Mouse (Mus musculus) ES-E14 (cell line): ENCODE measurements around the gene Rbfox3. TPM values are rescaled to one million over a fixed set of nuclear protein-coding genes. Genes with fewer than 3 reads are reported as not detected.

Experiments used
- DNase-seq: peaks from one replicate; pipeline ENCODE4 v3.0.0-alpha.2; 2013; ENCODE audit warnings: low read depth, low spot score
- H3K27ac ChIP-seq: 2 replicates; pipeline ENCODE4 v1.5.1; 2012; ENCODE audit warnings: low read depth, mild to moderate bottlenecking, low read length, moderate library complexity, mixed read lengths; ENCODE audit not compliant: poor library complexity, insufficient read depth, severe bottlenecking
- H3K36me3 ChIP-seq: 2 replicates; pipeline ENCODE4 v1.6.1; 2012; ENCODE audit warnings: mild to moderate bottlenecking, low read length, moderate library complexity, mixed read lengths; ENCODE audit not compliant: control insufficient read depth, poor library complexity, insufficient read depth, severe bottlenecking
- H3K4me1 ChIP-seq, 2 experiments: fragments of 150-350 bp in 1 of 2; sonication (generic) in 1 of 2; 2 replicates each; pipeline ENCODE4 v1.6.1; 2012; ENCODE audit warnings: low read length in 2 of 2, mild to moderate bottlenecking in 1 of 2, mixed read lengths in 1 of 2; ENCODE audit not compliant: control insufficient read depth in 2 of 2, insufficient read depth in 2 of 2, poor library complexity in 1 of 2
- H3K4me3 ChIP-seq, 2 experiments: fragments of 150-350 bp in 1 of 2; sonication (generic) in 1 of 2; 2 replicates each; pipeline ENCODE4 v1.5.1; 2012; ENCODE audit warnings: low read length in 2 of 2, low read depth in 1 of 2, mild to moderate bottlenecking in 1 of 2, mixed read lengths in 1 of 2; ENCODE audit not compliant: insufficient read depth in 1 of 2, poor library complexity in 1 of 2, severe bottlenecking in 1 of 2
- H3K9ac ChIP-seq: 2 replicates; pipeline ENCODE4 v1.6.1; 2012; ENCODE audit warnings: low read depth, mild to moderate bottlenecking, low read length, mixed read lengths; ENCODE audit not compliant: poor library complexity, insufficient read depth, severe bottlenecking
- H3K9me3 ChIP-seq: fragments of 150-350 bp; sonication (generic); 2 replicates; pipeline ENCODE4 v1.6.1; 2012; ENCODE audit warnings: low read depth, mild to moderate bottlenecking, low read length; ENCODE audit not compliant: control insufficient read depth, insufficient read depth
- CHD2 ChIP-seq: IDR thresholded peaks from 2 replicates; pipeline ENCODE4 v1.6.1; 2014; ENCODE audit warnings: mild to moderate bottlenecking, low read depth, low read length, inconsistent platforms
- HCFC1 ChIP-seq: IDR thresholded peaks from 2 replicates; pipeline ENCODE4 v1.6.1; 2012; ENCODE audit warnings: low read length, inconsistent platforms, borderline replicate concordance; ENCODE audit not compliant: insufficient read depth
- MAFK ChIP-seq: IDR thresholded peaks from 2 replicates; pipeline ENCODE4 v1.6.1; 2014; ENCODE audit warnings: mild to moderate bottlenecking, low read depth, low read length, inconsistent platforms; ENCODE audit not compliant: insufficient read depth
- ZC3H11A ChIP-seq: IDR thresholded peaks from 2 replicates; pipeline ENCODE4 v1.6.1; 2012; ENCODE audit warnings: low read depth, mild to moderate bottlenecking, inconsistent platforms, low read length, borderline replicate concordance
- ZNF384 ChIP-seq: IDR thresholded peaks from 2 replicates; pipeline ENCODE4 v1.6.1; 2012; ENCODE audit warnings: low read depth, low read length, inconsistent platforms
- in situ Hi-C, 2 experiments: fragments of 600-800 bp; cut with MboI; formaldehyde crosslinking; loops; one replicate each; pipeline ENCODE4 v1.15.1; 2025; ENCODE audit warnings: low sequenced_read_pairs in 2 of 2, inconsistent platforms in 1 of 2; ENCODE audit not compliant: unreplicated experiment in 2 of 2
- total RNA-seq: library from RNA; depleted of rRNA; stranded (reverse); fragments of 300-350 nt; gene quantifications from 2 replicates; pipeline ENCODE4 v1.2.3, GENCODE M21; 2012

Rbfox3 gene
- total RNA-seq, 1 experiment, result 0.45 TPM

DNA sequence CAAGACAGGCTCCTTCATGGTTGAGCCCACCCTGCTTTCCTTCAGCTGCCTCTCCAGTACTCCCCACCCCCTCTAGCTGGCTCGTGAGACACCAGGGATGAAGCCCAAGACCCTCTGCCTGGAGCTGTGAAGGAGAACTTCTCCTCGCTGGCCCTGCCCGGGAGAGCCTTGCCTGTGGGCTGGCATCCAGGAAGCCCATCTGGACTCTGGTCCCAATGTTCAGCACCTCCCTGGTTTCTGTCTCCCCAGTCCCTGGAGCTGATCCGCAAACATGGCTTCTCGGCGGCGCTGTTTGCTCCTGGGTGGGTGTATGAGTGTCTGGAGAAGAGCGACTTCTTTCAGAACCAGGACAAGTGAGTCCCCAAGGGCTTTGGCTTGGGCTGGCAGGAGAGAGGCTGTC, 427.2 kb downstream of the Rbfox3 start:
- H3K4me1 ChIP-seq, result no peaks in the 10 kb centered on the region
- H3K9ac ChIP-seq, result no peak overlapping the region

DNA sequence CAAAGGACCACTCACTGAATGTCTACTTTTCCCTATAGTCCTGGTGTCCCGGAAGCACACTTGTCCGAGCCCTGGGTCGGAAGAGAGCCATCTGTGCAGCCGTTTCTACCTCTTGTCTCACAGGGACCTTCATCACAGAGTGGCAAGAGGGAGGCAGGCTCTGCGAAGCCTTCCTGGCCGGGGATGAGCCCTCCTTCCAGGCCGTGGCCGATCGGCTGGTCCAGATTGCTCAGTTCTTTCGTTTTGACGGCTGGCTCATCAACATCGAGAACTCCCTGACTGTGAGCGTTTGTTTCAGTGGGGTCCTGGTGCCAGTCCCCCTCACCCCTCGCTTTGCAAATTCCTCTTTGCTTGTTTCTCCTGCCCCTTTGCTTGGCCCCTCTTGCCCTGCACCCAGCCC, 429.6 kb downstream of the Rbfox3 start:
- Histone ChIP-seq H3K4me3 (no peak overlapping the region), H3K27ac (no peak overlapping the region), H3K9ac (no peak overlapping the region), H3K4me1 (no peaks in the 10 kb centered on the region), H3K9me3 (no peaks in the 10 kb centered on the region), H3K36me3 (peaks cover 33% of the 10 kb centered on the region)
- in situ Hi-C loops, result no loop called here
- no peak for DNase-seq
- TF ChIP-seq CHD2 (no peak), MAFK (no peak), HCFC1 (no peak), ZNF384 (no peak), ZC3H11A (no peak)

More for the DNA sequence above, 427.2 kb downstream of the Rbfox3 start:
- in situ Hi-C loops, result no loop called here
- TF ChIP-seq ZNF384 (no peak), HCFC1 (no peak), ZC3H11A (no peak), MAFK (no peak), CHD2 (no peak)
- no peak for DNase-seq
- no peak overlapping the region for H3K27ac ChIP-seq
- no peak overlapping the region for H3K4me3 ChIP-seq
- H3K9me3 ChIP-seq, result no peaks in the 10 kb centered on the region
- peaks cover 30% of the 10 kb centered on the region for H3K36me3 ChIP-seq

GRCm38 (mm10) chr11:118481231-118481630, 430.2 kb downstream of the Rbfox3 start:
- peaks cover 33% of the 10 kb centered on the region for H3K36me3 ChIP-seq
- DNase-seq, result no peak
- H3K4me1 ChIP-seq, result 0 out of 4 replicates have a peak, but pooled peaks cover 0 to 3% of the 10 kb centered on the region in 2 experiments
- H3K27ac ChIP-seq, result no peak overlapping the region
- H3K9ac ChIP-seq, result no peak overlapping the region
- in situ Hi-C loops, result no loop called here
- no peak overlapping the region for H3K4me3 ChIP-seq
- TF ChIP-seq ZNF384, result no peak
- no peak for TF ChIP-seq HCFC1
- TF ChIP-seq ZC3H11A, result no peak
- no peak for TF ChIP-seq CHD2
- no peak for TF ChIP-seq MAFK
- no peaks in the 10 kb centered on the region for H3K9me3 ChIP-seq

GRCm38 (mm10) chr11:118479776-118480175, 431.6 kb downstream of the Rbfox3 start:
- peaks cover 24% of the 10 kb centered on the region for H3K36me3 ChIP-seq
- no peak overlapping the region for H3K4me3 ChIP-seq
- TF ChIP-seq MAFK (no peak), ZNF384 (no peak), ZC3H11A (no peak), CHD2 (no peak), HCFC1 (no peak)
- no peak for DNase-seq
- in situ Hi-C loops, result no loop called here
- no peak overlapping the region for H3K27ac ChIP-seq
- no peak overlapping the region for H3K9ac ChIP-seq
- H3K4me1 ChIP-seq, result peaks cover 7 to 12% of the 10 kb centered on the region in 2 experiments; a peak in 2 of 4 replicates
- no peaks in the 10 kb centered on the region for H3K9me3 ChIP-seq
